In genomic region chr6:124817125-124817524, GRCm38 (mm10) we compare ENCODE assay signal across 24 mouse cellular contexts. TPM values are rescaled to one million over a fixed set of nuclear protein-coding genes. Genes with fewer than 3 reads are reported as not detected.
A peak's percentile ranks its signal among the peaks of the same experiment; 100 is the strongest.
DNase-seq lines count a peak whose midpoint lies in the region; ATAC-seq lines count a peak whose summit lies in the region.
"Had no signal": no experiment of that assay in that cellular context is flagged by ENCODE, and none has a peak within 500 bp of the region (broad histone marks: within the 10 kb centered on the region; RNA-seq: fewer than 3 reads in every experiment).

No protein-coding gene starts in this region.

- H3K9me3 ChIP-seq in midbrain, embryonic 11.5 days (ENCODE audit: control insufficient read depth, low read length): no peaks in the 10 kb centered on the region
- no peaks in the 10 kb centered on the region for H3K9me3 ChIP-seq in midbrain, embryonic 13.5 days
- H3K9me3 ChIP-seq: embryonic facial prominence, embryonic 13.5 days; embryonic facial prominence, embryonic 15.5 days; forebrain, embryonic 10.5 days; forebrain, embryonic 12.5 days had no signal

- H3K27ac ChIP-seq in midbrain, embryonic 11.5 days (ENCODE audit: low read depth, low read length): no peak overlapping the region
- H3K27ac ChIP-seq in midbrain, embryonic 13.5 days: no peak overlapping the region
- H3K27ac ChIP-seq: embryonic facial prominence, embryonic 13.5 days; embryonic facial prominence, embryonic 15.5 days; forebrain, embryonic 10.5 days; forebrain, embryonic 12.5 days had no signal

- intact Hi-C loops in heart, postnatal 36 days (cut with DNase I): no loop called here

- H3K4me2 ChIP-seq in midbrain, embryonic 11.5 days: no peak overlapping the region
- H3K4me2 ChIP-seq in midbrain, embryonic 13.5 days (replicated peaks): no peak overlapping the region
- H3K4me2 ChIP-seq: embryonic facial prominence, embryonic 13.5 days; embryonic facial prominence, embryonic 15.5 days; forebrain, embryonic 12.5 days had no signal

- peak; percentile 0 for DNase-seq in adrenal gland, adult 2 months
- no peak for DNase-seq in adrenal gland, postnatal 10 days
- DNase-seq in cerebellum, adult 9-11 months: peak; percentile 18
- peak; percentile 87 for DNase-seq in heart, adult 11 months
- DNase-seq in heart, postnatal 36 days: no peak
- DNase-seq in midbrain, embryonic 11.5 days (ENCODE audit: low spot score, missing footprints): peak; percentile 47
- DNase-seq: adrenal gland, postnatal 14 days; cerebellum, adult 2 months; cerebellum, adult 9-10 months; cerebellum, postnatal 14 days; cerebellum, postnatal 36 days; embryo, embryonic 11 days had no signal

- H3K9ac ChIP-seq in midbrain, embryonic 11.5 days (ENCODE audit: low read length): no peak overlapping the region
- H3K9ac ChIP-seq in midbrain, embryonic 13.5 days (replicated peaks): no peak overlapping the region
- H3K9ac ChIP-seq: embryonic facial prominence, embryonic 15.5 days; forebrain, embryonic 12.5 days had no signal

- H3K4me3 ChIP-seq in midbrain, embryonic 11.5 days (ENCODE audit: low read depth, low read length): no peak overlapping the region
- H3K4me3 ChIP-seq in midbrain, embryonic 13.5 days (replicated peaks): no peak overlapping the region
- H3K4me3 ChIP-seq: embryonic facial prominence, embryonic 13.5 days; embryonic facial prominence, embryonic 15.5 days; erythroblast, embryonic 14.5 days; forebrain, embryonic 10.5 days; forebrain, embryonic 12.5 days had no signal

- H3K36me3 ChIP-seq in midbrain, embryonic 11.5 days (ENCODE audit: control insufficient read depth, insufficient read depth, low read length): peaks cover 41% of the 10 kb centered on the region
- peaks cover 78% of the 10 kb centered on the region for H3K36me3 ChIP-seq in midbrain, embryonic 13.5 days

- 96% methylated on average over 11 of the region's 11 CpGs for WGBS in midbrain, embryonic 11.5 days
- 96% methylated on average over 11 of the region's 11 CpGs for WGBS in midbrain, embryonic 13.5 days

- H3K4me1 ChIP-seq in midbrain, embryonic 11.5 days (ENCODE audit: control insufficient read depth, insufficient read depth, low read length): peaks cover 13% of the 10 kb centered on the region
- peaks cover 28% of the 10 kb centered on the region for H3K4me1 ChIP-seq in midbrain, embryonic 13.5 days (replicated peaks)

- H3K27me3 ChIP-seq in midbrain, embryonic 11.5 days (ENCODE audit: control insufficient read depth, insufficient read depth, low read length): no peaks in the 10 kb centered on the region
- H3K27me3 ChIP-seq in midbrain, embryonic 13.5 days: no peaks in the 10 kb centered on the region
- H3K27me3 ChIP-seq: embryonic facial prominence, embryonic 13.5 days; embryonic facial prominence, embryonic 15.5 days; forebrain, embryonic 12.5 days had no signal

- ATAC-seq in cerebellum, adult (ENCODE audit: insufficient number of reproducible peaks, low FRiP score, low TSS enrichment): no peak
- no peak for ATAC-seq in midbrain, embryonic 11.5 days (ENCODE audit: low FRiP score)
- ATAC-seq in midbrain, embryonic 13.5 days: no peak
- ATAC-seq: forebrain, embryonic 14.5 days; forebrain, embryonic 16.5 days had no signal

RNA-seq across cellular contexts. Expression of gene Tpi1, which starts 3.0 kb away (rescaled TPM):
- total RNA-seq in adrenal gland, adult 2 months (2021): 100 to 1,000 TPM; 385 to 502 TPM
- polyA plus RNA-seq in adrenal gland, adult 2 months (2012; rRNA removed): 237 and 285 TPM in 2 replicates
- 100 to 1,000 TPM; 504 to 601 TPM for total RNA-seq in adrenal gland, postnatal 10 days (2021)
- total RNA-seq in heart, postnatal 36 days (2021): 100 to 1,000 TPM; 830 to 887 TPM
- 619 and 639 TPM in 2 replicates for polyA plus RNA-seq in midbrain, embryonic 11.5 days (2014; fragmentation: Nextera tagmentation; extraction: Ambion mirVana)
- 329 and 343 TPM in 2 replicates for polyA plus RNA-seq in midbrain, embryonic 13.5 days (2015; fragmentation: Nextera tagmentation; extraction: Ambion mirVana)

RNA-seq across cellular contexts. Expression of gene Spsb2, which starts 8.7 kb away (rescaled TPM):
- 10 to 100 TPM; 19.6 to 28.0 TPM for total RNA-seq in adrenal gland, adult 2 months (2021)
- polyA plus RNA-seq in adrenal gland, adult 2 months (2012; rRNA removed): 34.0 and 40.0 TPM in 2 replicates
- 10 to 100 TPM; 11.7 to 15.2 TPM for total RNA-seq in adrenal gland, postnatal 10 days (2021)
- total RNA-seq in heart, postnatal 36 days (2021): 1 to 10 TPM; 3.6 to 4.9 TPM
- 3.7 and 4.8 TPM in 2 replicates for polyA plus RNA-seq in midbrain, embryonic 11.5 days (2014; fragmentation: Nextera tagmentation; extraction: Ambion mirVana)
- polyA plus RNA-seq in midbrain, embryonic 13.5 days (2015; fragmentation: Nextera tagmentation; extraction: Ambion mirVana): 7.7 and 8.2 TPM in 2 replicates

RNA-seq across cellular contexts. Expression of gene Usp5, which starts 12.2 kb away (rescaled TPM):
- total RNA-seq in adrenal gland, adult 2 months (2021): 100 to 1,000 TPM; 103 to 132 TPM
- polyA plus RNA-seq in adrenal gland, adult 2 months (2012; rRNA removed): 102 and 111 TPM in 2 replicates
- 100 to 1,000 TPM in 1 of 2 experiments, 10 to 100 TPM in 1; 89.2 to 111 TPM for total RNA-seq in adrenal gland, postnatal 10 days (2021)
- total RNA-seq in heart, postnatal 36 days (2021): 10 to 100 TPM; 74.0 to 85.5 TPM
- polyA plus RNA-seq in midbrain, embryonic 11.5 days (2014; fragmentation: Nextera tagmentation; extraction: Ambion mirVana): 139 and 143 TPM in 2 replicates
- polyA plus RNA-seq in midbrain, embryonic 13.5 days (2015; fragmentation: Nextera tagmentation; extraction: Ambion mirVana): 202 and 204 TPM in 2 replicates

RNA-seq across cellular contexts. Expression of gene Cdca3, which starts 12.2 kb away (rescaled TPM):
- total RNA-seq in adrenal gland, adult 2 months (2021): 1 to 10 TPM; 2.2 to 3.9 TPM
- 5.9 and 8.6 TPM in 2 replicates for polyA plus RNA-seq in adrenal gland, adult 2 months (2012; rRNA removed)
- total RNA-seq in adrenal gland, postnatal 10 days (2021): 10 to 100 TPM; 26.3 to 28.8 TPM
- under 1 TPM; 0.49 to 0.83 TPM for total RNA-seq in heart, postnatal 36 days (2021)
- polyA plus RNA-seq in midbrain, embryonic 11.5 days (2014; fragmentation: Nextera tagmentation; extraction: Ambion mirVana): 225 and 244 TPM in 2 replicates
- 82.7 and 89.5 TPM in 2 replicates for polyA plus RNA-seq in midbrain, embryonic 13.5 days (2015; fragmentation: Nextera tagmentation; extraction: Ambion mirVana)

RNA-seq across cellular contexts. Expression of gene Gnb3, which starts 22.9 kb away (rescaled TPM):
- 10 to 100 TPM in 1 of 2 experiments, 1 to 10 TPM in 1; 6.7 to 12.2 TPM for total RNA-seq in adrenal gland, adult 2 months (2021)
- polyA plus RNA-seq in adrenal gland, adult 2 months (2012; rRNA removed): 9.2 and 11.9 TPM in 2 replicates
- total RNA-seq in adrenal gland, postnatal 10 days (2021): 1 to 10 TPM; 7.5 to 9.7 TPM
- total RNA-seq in heart, postnatal 36 days (2021): 1 to 10 TPM; 5.1 to 5.9 TPM
- 3.8 TPM in 2 replicates for polyA plus RNA-seq in midbrain, embryonic 11.5 days (2014; fragmentation: Nextera tagmentation; extraction: Ambion mirVana)
- polyA plus RNA-seq in midbrain, embryonic 13.5 days (2015; fragmentation: Nextera tagmentation; extraction: Ambion mirVana): 5.1 and 7.5 TPM in 2 replicates
- total RNA-seq: common myeloid progenitor, adult 5-6 weeks; ES-E14 had no signal
- polyA plus RNA-seq: C2C12; erythroblast, embryonic 14.5 days had no signal

Comparison
In these comparisons a context has a peak if more than half of its experiments do, and no peak if none do; other contexts are left out.
1. DNase-seq: peak in adrenal gland, adult 2 months (single experiment), cerebellum, adult 9-11 months (single experiment), heart, adult 11 months (single experiment) and midbrain, embryonic 11.5 days (single experiment); none in adrenal gland, postnatal 10 days (single experiment) and heart, postnatal 36 days (0 of 2).